Mouse (Mus musculus) megakaryocyte, embryonic 14.5 days (primary cell): ENCODE measurements around the gene Stk24.

Experiments
- FLI1 ChIP-seq: IDR thresholded peaks from 2 replicates; pipeline ENCODE4 v1.6.1; 2012; ENCODE audit warnings: low read length, inconsistent platforms, mixed read lengths
- GATA1 ChIP-seq: IDR thresholded peaks from 3 replicates; pipeline ENCODE4 v1.6.1; 2012; ENCODE audit warnings: mixed read lengths, low read length, inconsistent platforms, borderline replicate concordance

DNA sequence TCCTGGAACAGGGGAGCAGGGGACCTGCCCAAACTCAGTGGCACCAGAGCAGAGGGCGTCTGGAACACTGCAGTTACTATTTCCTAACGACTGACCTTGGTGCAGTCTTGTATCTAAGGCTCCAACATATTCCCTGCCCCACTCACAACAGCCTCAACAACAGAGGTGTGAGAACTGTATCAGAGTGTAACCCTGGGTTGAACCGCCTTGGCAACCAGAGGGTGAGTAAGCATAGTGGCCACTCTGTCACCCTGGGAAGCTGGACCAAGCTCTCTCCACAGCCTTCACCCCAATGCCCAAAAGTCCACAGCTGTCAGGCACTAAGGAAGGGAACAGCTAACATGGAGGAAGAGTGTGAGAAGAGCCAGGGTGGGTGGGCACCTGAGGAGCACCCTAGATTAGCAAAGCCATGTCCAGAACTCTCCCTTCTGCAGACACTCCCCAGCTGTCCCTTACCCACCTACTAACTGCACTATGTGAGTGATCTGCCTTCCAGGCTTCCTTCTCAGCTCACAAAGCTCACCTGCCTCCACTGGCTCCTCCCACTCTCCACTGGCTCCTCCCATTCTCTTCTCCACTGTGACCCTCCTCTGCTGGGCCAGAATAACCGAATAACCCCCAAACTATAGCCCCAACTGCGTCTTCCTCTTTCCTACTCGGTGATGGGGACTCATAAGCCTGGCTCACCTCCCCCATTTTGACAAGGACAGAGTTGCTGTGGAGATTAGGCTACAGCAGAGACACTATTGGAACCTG is 69.3 kb downstream of the Stk24 start:
- TF ChIP-seq GATA1 (no peak), FLI1 (no peak)
